Mouse (Mus musculus) layer of hippocampus, adult 2 months (tissue): ENCODE data around the gene Tmem53. TPM values are rescaled to one million over a fixed set of nuclear protein-coding genes. Genes with fewer than 3 reads are reported as not detected.
A peak's percentile ranks its signal among the peaks of the same experiment; 100 is the strongest.

Experiments used
- DNase-seq, 2 experiments: peaks; one replicate each; pipeline ENCODE4 v3.0.0; 2022; ENCODE audit warnings: low spot score in 2 of 2
- H3K27ac ChIP-seq: fragments of 200-600 bp; 2 replicates; pipeline ENCODE4 v1.8.1; 2022
- H3K4me3 ChIP-seq: fragments of 200-600 bp; 2 replicates; pipeline ENCODE4 v1.8.1; 2022; ENCODE audit warnings: mild to moderate bottlenecking
- CTCF ChIP-seq: fragments of 200-600 bp; conservative IDR thresholded peaks from 2 replicates; pipeline ENCODE4 v1.8.1; 2022; ENCODE audit warnings: antibody characterized with exemption, mild to moderate bottlenecking, moderate library complexity
- total RNA-seq, 2 experiments: library from RNA; stranded (reverse); gene quantifications; 2 replicates each; pipeline ENCODE4 v1.2.3; 2021

Gene Tmem53
- total RNA-seq, 2 experiments from 2014 or later = 4.7 to 4.9 TPM

- Histone ChIP-seq H3K4me3 (no peak overlapping the region), H3K27ac (no peak overlapping the region)
- no peak for DNase-seq
- TF ChIP-seq CTCF = no peak
Measured at GRCm38 (mm10) chr4:117225250-117225649, 26.5 kb upstream of the Tmem53 start.

GRCm38 (mm10) chr4:117229590-117229989, 22.2 kb upstream of the Tmem53 start:
- Histone ChIP-seq H3K4me3 (no peak overlapping the region), H3K27ac (no peak overlapping the region)
- no peak for TF ChIP-seq CTCF
- DNase-seq = no peak

- Histone ChIP-seq H3K27ac (no peak overlapping the region), H3K4me3 (no peak overlapping the region)
- peak; percentile 67 for TF ChIP-seq CTCF
- no peak for DNase-seq
Measured at GRCm38 (mm10) chr4:117230331-117230730, 21.4 kb upstream of the Tmem53 start.

DNA sequence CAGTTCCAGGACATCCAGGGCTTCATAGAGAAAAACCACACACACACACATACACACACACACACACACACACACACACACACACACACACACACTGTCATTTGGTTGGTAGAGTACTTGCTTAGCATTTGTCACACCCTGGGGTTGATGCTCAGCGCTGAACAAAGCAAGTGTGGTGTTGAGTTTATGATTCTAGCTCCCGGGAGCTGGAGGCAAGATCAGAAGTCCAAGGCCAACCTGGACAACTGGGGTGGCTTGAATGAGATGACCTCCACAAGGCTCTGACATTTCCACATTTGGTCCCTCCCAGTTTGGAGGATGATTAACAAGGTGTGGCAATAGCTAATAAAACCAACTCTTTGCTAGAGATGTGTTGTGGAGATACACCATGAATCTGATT, 20.5 kb upstream of the Tmem53 start:
- H3K27ac ChIP-seq = no peak overlapping the region
- no peak overlapping the region for H3K4me3 ChIP-seq
- TF ChIP-seq CTCF = no peak
- no peak for DNase-seq

GRCm38 (mm10) chr4:117234166-117234741, 17.5 kb upstream of the Tmem53 start:
- DNase-seq = no peak
- Histone ChIP-seq H3K4me3 (no peak overlapping the region), H3K27ac (no peak overlapping the region)
- no peak for TF ChIP-seq CTCF

DNA sequence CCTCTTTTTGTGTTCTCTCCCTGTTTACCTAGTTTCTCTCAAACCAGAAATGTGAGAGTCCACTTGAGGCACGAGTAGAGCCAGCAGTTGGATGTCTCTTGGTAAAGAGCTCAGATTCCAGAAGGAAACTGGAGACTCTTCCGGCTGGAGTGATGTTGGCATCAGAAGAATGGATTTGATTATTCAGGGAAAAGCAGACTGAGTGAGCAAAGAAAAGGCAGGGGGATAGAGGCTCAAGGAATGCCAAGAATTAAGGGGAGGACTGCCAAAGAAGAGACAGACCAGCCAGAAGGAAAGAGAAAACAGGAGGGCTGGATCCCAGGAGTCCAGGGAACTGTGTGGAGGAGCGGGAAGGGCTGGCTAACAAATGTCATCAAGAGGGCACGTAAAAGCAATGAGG, 15.9 kb upstream of the Tmem53 start:
- no peak overlapping the region for H3K4me3 ChIP-seq
- DNase-seq = no peak
- no peak for TF ChIP-seq CTCF
- H3K27ac ChIP-seq = no peak overlapping the region

DNA sequence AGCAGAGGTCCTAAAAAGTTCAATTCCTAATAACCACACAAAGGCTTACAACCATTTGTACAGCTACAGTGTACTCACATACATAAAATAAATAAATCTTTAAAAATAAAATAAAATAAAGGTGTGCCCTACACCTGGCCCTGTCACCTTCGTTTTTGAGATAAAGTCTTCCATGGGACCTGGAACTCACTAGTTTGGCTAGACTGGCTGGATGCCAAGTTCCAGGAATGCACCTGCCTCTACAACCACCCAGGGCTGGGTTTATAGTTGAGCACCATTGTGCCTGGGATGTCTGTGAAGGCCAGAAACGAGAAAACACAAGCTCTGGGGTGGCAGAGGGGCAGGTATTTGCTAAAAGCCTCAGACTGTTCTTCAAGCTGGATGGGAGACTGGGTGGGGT, 12.6 kb upstream of the Tmem53 start:
- no peak for TF ChIP-seq CTCF
- DNase-seq = no peak
- Histone ChIP-seq H3K4me3 (no peak overlapping the region), H3K27ac (no peak overlapping the region)

DNA sequence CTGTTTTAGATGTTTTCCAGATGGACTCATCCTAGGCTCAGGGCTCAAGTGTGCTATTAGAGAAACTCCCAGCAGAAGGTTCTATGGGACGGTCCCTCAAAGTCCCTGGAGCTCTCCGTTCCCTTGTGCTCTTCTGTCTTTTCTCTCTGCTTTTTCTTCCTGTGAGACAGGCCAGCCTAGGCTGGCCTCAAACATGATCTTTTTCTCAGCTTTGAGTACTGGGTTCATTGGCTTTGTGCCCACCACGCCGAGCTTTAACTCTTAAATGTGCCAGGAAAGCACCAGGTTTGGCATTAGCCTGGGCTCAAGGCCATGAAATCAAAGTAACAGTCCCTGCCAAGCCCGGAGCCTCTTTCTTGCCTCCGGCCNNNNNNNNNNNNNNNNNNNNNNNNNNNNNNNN, 10.9 kb upstream of the Tmem53 start:
- no peak for TF ChIP-seq CTCF
- Histone ChIP-seq H3K27ac (no peak overlapping the region), H3K4me3 (no peak overlapping the region)
- DNase-seq = no peak

DNA sequence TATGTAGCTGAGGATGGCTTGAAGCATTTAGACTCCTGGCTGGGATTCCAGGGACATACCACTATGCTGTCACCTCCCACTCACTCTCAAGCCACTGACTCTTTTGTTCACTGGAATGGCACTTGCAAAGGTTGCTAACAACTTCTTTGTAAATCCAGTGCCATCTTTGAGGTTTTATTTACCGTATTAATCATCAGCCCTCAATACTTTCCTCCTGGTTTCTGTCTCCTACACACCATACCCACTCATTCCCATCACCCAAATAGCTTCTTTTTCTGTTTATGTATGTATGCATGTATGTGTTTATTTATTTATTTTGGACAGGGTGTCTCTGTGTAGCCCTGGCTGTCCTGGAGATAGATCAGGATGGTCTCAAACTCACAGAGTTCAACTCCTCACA, 769 bp upstream of the Tmem53 start:
- Histone ChIP-seq H3K27ac (no peak overlapping the region), H3K4me3 (no peak overlapping the region)
- TF ChIP-seq CTCF = no peak

DNA sequence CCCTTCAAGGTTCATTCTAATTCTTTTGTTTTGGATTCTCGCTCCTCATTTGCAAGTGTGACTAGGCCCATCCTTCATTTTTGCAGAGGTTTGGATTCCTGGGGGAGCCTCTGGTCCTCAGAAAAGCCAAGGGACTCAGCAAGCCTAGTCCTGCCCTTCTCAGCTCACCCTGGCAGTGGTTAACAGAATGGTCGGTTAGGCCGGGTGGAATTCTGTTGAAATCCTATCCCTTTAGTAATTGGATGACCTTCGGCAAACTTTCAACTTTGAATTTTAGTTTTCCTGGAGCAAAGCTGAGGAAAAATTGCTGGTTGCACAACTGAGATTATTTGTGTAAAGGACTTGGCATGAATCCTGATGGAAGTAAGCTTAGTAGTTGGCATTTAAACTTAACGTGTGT, 600 bp downstream of the Tmem53 start:
- peak overlapping the region; percentile 88 for H3K4me3 ChIP-seq
- no peak for TF ChIP-seq CTCF
- DNase-seq = no peak

More for the DNA sequence above, 769 bp upstream of the Tmem53 start:
- no peak for DNase-seq

DNA sequence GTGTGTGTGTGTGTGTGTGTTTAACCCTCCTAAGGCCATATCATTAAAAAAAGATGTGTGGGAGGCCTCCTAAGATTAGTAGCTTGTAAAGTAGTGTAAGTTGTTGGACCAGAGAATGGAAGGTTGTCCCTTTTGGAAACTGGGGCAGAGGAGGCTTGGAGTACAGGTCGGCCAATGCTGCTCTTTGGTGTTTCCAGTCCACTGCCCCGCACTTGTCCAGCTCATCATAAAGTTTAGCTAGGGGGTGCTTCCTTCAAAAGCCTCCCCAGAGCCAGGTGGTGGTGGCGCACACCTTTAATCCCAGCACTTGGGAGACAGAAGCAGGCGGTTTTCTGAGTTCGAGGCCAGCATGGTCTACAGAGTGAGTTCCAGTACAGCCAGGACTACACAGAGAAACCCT, 1.0 kb downstream of the Tmem53 start:
- Histone ChIP-seq H3K27ac (no peak overlapping the region), H3K4me3 (no peak overlapping the region)
- no peak for DNase-seq
- TF ChIP-seq CTCF = no peak

More for the DNA sequence above, 600 bp downstream of the Tmem53 start:
- peak overlapping the region; percentile 75 for H3K27ac ChIP-seq

GRCm38 (mm10) chr4:117253218-117254016, 1.7 kb downstream of the Tmem53 start:
- no peak for TF ChIP-seq CTCF

GRCm38 (mm10) chr4:117254017-117254627, 2.4 kb downstream of the Tmem53 start:
- no peak for TF ChIP-seq CTCF
- no peak overlapping the region for H3K27ac ChIP-seq
- DNase-seq = no peak
- H3K4me3 ChIP-seq = no peak overlapping the region

More at GRCm38 (mm10) chr4:117253218-117254016, 1.7 kb downstream of the Tmem53 start:
- DNase-seq = no peak
- Histone ChIP-seq H3K27ac (no peak overlapping the region), H3K4me3 (no peak overlapping the region)
